Mouse (Mus musculus): ENCODE data around the gene Scfd2.

The Scfd2 gene

GRCm38 (mm10) chr5:74365408-74365807 lies 166.2 kb downstream of the Scfd2 start:
- 88% methylated on average over 6 of the region's 6 CpGs for WGBS

GRCm38 (mm10) chr5:74363296-74363695 lies 168.3 kb downstream of the Scfd2 start:
- 89% methylated on average over 1 of the region's 1 CpGs for WGBS

DNA sequence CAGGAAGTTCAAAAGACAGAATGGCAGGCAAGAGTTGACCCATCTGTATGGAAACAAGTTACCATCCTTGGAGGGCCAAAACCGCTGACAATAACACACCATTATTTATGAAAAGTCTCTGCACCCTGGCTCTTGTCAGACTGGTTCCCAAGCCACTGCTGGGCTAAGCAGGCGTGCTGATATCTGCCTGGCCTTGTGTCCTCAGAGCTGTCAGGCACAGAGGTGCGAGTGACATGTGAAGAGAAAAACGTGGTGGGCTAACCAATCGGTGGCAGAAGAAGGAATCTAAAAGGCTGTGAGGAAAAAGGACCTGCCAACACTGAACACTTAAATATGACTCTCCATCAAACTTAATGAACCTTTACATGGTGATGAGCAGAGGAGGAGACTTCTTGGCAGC lies 170.0 kb downstream of the Scfd2 start:
- 89% methylated on average over 5 of the region's 5 CpGs for WGBS

- 95% methylated on average over 8 of the region's 8 CpGs for WGBS
Measured at GRCm38 (mm10) chr5:74358033-74358432, 173.5 kb downstream of the Scfd2 start.

- WGBS = 78% methylated on average over 2 of the region's 2 CpGs
Measured at GRCm38 (mm10) chr5:74355416-74356177, 176.0 kb downstream of the Scfd2 start.

DNA sequence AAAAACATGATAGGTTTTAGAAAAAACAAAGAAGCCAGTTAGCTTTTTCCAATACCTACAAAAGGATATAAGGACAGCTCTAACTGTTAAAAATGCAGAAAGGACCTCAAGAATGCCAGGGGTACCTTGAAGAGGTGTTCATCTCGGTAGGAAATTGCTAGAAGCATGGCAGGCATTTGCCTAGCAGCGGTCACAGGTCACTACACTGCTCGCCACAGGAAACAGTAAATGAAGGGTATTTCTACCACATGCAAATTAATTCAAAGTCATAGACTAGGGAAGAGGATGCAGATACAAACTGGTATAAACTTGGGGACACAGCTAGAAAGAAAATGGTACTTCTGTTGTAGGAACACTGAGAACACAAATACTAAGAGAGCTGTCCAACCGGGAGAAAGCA lies 180.7 kb downstream of the Scfd2 start:
- 87% methylated on average over 4 of the region's 4 CpGs for WGBS

GRCm38 (mm10) chr5:74348079-74348870 lies 183.3 kb downstream of the Scfd2 start:
- WGBS = 73% methylated on average over 11 of the region's 11 CpGs

DNA sequence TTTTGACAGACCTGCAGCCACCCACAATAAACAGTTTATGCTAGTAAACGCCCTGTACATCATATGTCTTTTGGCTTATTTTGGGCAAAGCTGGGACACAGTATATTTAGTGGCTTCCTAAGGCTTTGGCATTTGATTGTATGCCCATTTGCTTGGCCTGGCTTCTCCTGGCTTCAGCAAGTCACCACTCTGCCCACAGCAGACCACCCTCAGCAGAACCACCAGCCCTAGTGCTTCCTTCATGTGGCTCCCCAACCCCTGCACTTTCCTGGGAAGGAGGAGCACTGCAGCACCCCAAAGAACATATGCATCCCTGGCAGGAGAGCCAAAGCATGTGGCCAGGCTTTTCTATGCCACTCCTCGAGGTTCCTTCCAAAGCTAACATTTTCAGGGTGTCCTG lies 188.5 kb downstream of the Scfd2 start:
- 58% methylated on average over 2 of the region's 2 CpGs for WGBS

- 79% methylated on average over 3 of the region's 3 CpGs for WGBS
Measured at GRCm38 (mm10) chr5:74337491-74337890, 194.1 kb downstream of the Scfd2 start.

- 69% methylated on average over 12 of the region's 12 CpGs for WGBS
Measured at GRCm38 (mm10) chr5:74336780-74337179, 194.8 kb downstream of the Scfd2 start.

DNA sequence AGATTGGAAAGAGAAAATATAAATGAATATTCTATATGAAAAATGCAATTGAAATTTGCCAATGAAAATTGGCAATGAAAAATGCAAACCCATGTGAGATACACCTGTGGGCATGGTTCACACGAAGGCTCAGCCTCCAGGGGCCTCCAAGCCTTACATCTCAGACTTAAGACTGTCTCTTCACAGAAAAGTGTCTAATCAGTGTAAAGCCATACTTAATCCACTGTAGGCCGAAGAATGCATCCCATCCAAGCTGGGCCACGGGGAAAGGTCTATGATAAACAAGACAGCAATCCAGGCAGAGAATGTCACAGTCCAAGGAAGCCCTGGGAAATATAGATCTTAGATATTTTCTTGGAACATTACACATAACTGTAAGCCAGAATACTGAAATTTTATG lies 198.3 kb downstream of the Scfd2 start:
- 91% methylated on average over 3 of the region's 3 CpGs for WGBS

DNA sequence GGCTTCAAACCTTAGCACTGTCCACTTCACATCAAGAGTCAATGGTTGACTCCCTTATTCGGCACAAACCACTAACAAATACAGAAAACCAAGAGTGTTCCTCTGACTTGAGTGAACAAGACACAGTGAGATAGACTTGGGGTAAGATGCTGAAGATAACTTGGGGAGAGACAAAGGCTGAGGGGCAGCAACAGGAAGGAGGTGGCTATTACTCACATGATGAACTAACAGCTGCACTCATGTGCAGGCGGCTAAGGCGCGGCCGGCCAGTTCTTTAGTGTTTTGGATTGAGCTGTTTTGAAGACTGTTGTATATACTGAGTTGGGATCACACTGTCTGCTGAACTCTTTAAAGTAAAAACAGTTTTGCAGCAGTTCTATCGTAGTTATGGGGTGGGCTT lies 205.3 kb downstream of the Scfd2 start:
- WGBS = 96% methylated on average over 6 of the region's 6 CpGs

GRCm38 (mm10) chr5:74321010-74321746 lies 210.4 kb downstream of the Scfd2 start:
- WGBS = 90% methylated on average over 10 of the region's 10 CpGs

DNA sequence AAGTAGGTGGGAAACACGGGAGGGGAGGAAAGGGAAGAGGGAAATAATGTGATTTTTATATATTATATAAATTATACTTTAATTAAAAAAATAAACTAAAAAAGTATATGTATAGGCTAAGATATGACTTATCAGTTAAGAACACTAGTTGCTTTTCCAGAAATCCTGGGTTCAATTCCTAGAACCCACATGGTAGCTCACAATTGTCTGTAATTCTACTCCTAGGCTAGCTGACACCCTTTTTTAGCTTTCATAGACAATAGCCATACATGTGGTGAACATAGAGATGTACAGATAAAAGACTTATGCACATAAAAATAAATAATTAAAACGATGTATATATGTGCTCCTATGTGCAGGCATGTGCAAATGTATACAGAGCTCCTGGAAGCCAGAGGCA lies 212.0 kb downstream of the Scfd2 start:
- WGBS = 83% methylated on average over 2 of the region's 2 CpGs

GRCm38 (mm10) chr5:74317174-74317573 lies 214.4 kb downstream of the Scfd2 start:
- 97% methylated on average over 3 of the region's 3 CpGs for WGBS

DNA sequence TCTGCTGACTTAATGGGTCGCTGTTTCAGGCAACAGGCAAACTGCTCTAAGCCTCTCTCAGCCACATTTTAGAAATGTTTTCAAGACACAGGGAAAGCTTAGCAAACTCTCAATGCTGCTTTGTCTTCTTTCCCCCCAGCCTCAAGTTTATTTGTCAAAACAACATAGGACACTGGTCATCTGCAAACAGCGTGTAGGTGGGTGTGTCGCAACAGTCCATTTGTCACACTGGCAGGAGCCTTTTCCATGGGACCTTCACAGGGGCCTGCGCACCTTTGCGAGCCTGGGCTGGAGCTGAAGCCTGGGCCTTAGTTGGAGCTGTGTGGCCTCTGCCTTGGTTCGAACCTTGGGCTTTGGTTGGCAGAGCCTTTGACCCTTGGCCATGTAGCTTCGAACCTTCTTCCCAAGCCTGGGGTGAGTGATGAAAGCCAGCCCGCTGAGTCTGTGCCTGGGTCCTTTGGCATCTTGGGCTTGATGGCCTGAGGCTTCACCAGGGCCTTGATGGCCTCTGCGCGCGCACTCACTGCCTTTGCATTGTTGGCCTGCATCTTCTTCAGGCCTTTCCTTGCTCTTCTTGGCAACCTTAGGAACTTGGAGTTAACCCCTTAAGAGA lies 215.1 kb downstream of the Scfd2 start:
- WGBS = 96% methylated on average over 11 of the region's 11 CpGs

DNA sequence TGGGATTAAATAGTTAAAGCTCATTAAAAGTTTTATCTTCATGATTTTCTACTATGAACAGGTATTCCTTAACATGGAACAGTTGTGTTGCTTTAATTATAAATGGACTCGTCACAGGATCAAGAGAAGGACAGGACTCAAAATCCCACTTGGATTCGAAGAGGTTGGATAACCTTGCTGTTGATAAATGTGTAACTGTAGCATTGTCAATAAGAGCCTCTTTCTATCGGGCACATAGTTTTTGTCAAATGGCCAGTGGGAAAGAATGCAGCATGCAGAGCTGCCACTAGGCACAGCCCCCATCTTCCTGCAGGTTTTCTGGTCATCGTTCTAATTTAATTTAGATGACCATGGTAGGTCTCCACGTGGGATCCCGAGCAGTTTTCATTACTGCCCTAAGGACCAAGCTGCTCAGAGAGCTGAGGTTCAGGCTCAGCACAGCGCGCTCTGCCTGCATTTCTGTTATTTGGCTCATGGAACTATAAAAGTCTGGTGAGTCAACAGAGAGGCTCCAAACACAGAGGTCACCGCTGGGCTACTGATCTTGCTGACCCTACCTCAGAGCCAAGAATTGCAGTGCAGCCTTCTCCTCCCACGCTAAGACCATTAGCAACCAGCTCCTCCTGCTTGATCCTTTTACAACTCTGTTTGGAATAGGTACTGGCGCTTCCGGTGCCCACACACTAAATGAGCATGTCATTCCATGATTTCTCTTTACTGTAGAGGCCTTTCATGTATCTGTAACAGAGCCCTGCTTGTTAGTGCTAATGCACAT lies 215.9 kb downstream of the Scfd2 start:
- 77% methylated on average over 12 of the region's 12 CpGs for WGBS

GRCm38 (mm10) chr5:74314501-74314900 lies 217.1 kb downstream of the Scfd2 start:
- 96% methylated on average over 6 of the region's 6 CpGs for WGBS

DNA sequence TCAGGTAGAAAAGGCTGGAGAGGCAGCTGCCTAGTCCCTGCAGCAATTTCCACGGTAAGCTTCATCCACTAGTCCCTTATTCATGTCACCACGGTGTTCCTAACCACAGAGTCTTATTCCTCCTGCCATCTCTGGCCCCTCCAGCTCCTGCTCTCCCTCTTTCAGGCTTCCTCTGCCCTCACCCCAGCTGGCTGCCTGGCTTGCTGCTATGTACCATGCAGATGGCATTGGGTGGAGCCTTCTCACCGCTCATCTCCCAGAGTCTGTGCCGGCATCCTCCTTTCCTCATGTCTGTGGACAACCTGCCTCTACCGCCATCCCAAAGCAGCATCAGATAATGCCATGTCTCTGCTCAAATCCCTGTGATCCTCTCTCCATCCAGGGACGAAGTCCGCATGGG lies 218.0 kb downstream of the Scfd2 start:
- 73% methylated on average over 7 of the region's 7 CpGs for WGBS

- WGBS = 64% methylated on average over 6 of the region's 6 CpGs
Measured at GRCm38 (mm10) chr5:74311865-74312264, 219.7 kb downstream of the Scfd2 start.

DNA sequence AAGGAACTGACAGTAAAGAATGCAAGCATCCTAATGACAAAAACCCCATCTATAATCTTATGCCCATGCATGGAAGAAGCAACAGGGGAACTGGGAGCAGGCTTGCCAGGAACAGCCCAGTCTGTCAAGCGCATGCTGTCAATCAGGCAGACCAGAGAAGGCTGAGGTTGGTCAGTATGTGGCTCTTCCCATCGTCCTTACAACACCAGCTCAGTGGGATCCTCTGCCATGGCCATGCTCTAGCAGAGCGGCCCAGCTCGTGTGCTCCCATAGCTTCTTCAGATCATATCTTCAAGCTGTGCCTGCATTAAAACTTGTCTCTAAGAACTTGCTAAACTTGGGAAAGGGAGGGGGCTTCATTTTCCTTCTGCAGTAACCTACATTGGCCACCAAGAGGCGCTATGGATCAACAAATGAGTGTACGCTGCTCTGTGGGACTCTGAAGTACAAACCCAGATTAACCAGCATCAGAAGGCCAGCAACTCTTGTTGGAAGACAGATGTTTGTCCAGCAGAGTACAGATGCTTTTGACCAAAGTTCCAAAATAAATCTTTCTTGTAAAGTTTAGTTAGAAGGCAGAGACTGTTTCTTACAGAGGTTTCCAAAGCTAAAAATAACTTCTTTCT lies 220.2 kb downstream of the Scfd2 start:
- 45% methylated on average over 6 of the region's 6 CpGs for WGBS

All from cerebral cortex, adult 2 months (tissue).